Mouse (Mus musculus) left cerebral cortex, postnatal 4 days (tissue): ENCODE results near the gene Lmf1. TPM values are rescaled to one million over a fixed set of nuclear protein-coding genes. Genes with fewer than 3 reads are reported as not detected.

Experiments used
- DNase-seq: peaks from one replicate; pipeline ENCODE4 v3.0.0-alpha.2; 2022
- intact Hi-C: fragments of 180-260 bp; cut with DNase I; formaldehyde crosslinking; loops from one replicate; pipeline ENCODE4 v1.15.1; 2025
- total RNA-seq, 2 experiments: library from RNA; stranded (reverse); gene quantifications; 2 replicates each; pipeline ENCODE4 v1.2.3; 2021

Gene Lmf1
- total RNA-seq, 2 experiments from 2014 or later = 19.4 to 21.5 TPM

DNA sequence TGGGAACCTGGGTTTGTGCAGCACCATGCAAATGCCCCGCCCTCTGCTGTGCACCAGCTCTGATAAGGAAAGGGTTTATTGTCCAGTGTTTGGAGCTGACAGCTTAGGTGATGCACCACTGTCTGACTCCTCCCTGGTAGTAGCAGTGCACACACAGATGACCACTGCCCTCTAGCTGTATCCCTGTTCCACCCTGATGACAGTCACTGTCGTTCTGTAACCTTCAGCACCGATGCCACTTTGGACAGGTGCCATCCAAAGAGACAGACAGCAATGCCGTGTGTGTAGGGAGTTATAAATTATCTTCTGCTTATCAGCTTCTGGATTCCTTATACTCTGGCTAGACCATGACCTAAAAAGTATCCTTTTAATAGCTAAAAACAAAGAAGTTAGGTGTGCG lies 16.6 kb downstream of the Lmf1 start:
- intact Hi-C loops = no loop called here
- no peak for DNase-seq

DNA sequence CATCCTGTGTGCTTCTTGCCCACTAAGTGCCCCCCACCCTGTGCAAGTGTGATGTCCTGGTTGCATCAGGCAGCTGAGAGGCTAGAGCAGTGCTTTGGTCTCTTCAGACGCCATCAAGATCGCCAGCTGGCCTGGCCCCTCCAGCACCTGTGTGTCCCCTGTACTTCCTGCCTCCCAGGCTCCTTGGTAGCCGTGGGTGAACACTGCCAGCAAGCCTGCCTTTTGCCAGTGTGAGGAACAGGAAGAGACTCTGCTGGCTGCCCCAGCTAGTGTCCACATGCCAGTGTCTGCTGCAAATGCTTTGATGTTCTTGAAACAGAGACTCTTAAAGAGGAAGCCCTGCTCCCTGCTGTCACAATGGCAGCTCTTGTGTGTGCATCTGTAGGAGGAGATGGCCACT lies 18.7 kb downstream of the Lmf1 start:
- intact Hi-C loops = no loop called here
- DNase-seq = no peak

DNA sequence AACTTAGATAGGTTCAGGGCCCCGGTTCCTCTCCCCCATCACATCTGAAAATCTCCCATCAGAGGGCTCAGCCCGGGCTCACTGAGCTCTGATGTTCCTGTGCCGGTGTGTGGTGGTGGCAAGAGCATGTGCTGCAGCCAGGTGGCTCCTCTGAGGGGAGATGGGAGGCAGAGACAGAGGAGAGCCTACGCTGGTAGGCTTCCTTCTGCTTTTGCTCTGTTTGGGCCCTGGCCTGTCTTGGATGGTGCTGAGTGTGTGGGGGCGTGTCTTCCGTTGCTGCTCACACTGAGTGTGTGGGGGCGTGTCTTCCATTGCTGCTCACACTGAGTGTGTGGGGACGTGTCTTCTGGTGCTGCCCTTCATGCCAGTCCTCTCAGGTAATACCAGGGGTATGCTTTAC lies 23.5 kb downstream of the Lmf1 start:
- intact Hi-C loops = no loop called here
- DNase-seq = no peak

DNA sequence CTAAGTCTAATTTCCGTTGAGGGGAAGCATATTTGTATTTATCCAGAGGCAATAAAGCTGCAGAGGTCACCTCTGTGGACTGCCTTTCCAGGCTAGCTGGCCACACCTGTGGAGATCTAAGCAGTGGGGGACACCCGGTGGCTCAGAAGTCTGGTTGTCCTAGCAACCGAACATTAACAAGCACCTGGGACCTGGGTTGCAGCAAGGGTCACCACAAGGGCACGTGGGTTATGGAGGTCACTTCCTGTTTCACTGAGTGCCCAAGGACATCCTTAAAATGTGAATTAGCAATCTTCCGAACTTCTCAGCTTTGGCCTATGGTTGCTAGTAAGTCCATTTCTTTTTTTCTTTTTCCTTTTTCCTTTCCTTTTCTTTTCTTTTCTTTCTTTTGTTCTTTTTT lies 25.3 kb downstream of the Lmf1 start:
- intact Hi-C loops = no loop called here
- DNase-seq = no peak

DNA sequence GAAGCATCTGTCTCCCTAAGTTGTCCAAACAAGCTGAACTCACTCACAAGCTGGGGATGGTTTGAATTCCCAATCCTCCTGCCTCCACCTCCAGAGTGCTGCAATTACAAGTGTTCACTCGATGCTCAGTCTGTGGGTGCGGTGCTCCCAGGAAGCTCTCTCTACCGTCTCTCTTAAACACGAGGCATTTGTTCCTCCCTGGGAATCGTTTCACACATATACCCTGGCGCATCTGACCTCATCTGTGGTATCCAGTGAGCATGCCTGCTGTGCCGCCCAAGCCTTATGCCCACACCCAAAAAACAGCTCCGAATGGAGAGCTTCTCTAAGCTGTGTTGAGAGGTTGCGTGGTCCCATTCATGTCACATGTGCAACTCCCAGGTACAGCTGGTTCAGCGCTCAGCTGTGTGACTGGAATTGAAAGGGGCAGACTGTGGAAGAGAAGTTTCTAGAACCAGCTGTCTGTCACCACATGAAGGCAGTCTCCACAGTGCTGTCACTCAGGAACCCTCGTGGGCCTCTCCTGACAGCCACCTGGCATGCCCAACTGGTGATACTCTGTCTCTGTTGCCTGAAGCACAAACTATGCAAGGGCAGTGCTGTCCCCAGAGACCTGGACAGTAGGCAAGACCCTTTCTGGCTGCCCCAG lies 29.4 kb downstream of the Lmf1 start:
- DNase-seq = no peak
- intact Hi-C loops = no loop called here

DNA sequence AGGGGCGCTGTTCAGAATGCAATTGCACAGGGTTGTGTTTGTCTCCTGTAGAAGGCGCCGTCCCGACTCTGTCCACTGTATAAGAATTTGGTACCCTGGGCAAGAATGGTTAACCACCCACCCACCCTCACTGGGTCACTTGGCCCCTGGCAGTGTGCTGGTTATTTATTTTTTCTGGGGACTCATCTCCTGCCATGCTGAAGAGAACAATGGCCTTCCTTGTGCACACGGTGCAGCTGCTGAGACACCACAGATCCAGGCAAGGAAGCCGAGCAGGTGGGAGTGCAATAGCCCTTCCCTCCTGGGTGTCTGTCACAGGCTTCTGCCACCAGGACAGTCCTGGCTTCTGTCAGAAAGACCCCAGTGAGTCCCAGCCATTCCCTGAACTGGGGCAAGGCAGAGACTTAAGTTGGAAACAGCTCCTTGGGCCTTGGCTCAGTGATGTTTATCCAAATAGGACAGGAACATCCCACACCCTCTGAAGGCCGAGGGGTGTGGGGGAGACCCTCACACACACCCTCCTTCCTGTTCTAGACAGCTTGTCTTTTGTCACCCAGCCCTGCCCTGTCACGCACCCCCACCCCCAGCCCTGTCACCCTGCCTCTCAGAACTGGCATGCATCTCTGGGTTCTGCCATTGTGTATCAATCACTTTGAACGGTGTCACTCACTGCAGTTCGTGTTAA lies 30.1 kb downstream of the Lmf1 start:
- intact Hi-C loops = no loop called here
- no peak for DNase-seq

DNA sequence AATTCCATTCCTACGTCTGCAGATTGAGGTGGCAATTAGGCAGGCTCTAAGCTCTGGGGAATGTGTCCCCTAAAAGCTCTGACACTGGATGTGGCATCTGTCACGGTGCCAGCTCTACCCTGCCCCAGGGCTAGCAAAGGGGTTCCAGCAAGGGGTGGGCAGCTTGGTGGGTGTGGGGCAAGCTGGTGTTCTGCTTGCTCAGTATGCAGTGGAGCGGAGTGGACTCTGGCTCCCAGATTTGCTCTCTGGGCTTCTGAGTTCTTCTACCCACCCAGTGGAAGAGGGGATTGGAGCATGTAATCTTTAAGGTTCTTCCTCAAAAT lies 30.6 kb downstream of the Lmf1 start:
- peak; percentile 35 for DNase-seq
- intact Hi-C loops = no loop called here

DNA sequence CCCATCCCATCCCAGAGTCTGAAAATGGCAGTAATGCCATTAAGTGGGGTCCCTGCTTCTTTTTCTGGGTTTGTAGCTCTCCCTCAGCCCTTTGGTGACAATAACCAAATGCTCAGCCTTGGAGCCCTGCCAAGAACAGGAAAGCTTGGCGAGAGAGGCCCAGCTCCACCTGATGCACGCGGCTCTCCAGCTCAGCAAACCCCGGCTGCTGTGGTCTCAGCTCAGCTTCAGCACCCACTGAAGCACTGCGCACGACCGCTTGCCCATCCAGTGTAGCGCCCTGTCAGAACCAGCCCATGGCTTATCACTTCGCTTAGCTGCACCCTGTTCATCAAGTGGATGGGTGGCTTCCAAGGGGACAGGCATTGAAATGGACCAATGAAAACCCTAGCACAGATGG lies 31.3 kb downstream of the Lmf1 start:
- DNase-seq = peak; percentile 87
- intact Hi-C loops = no loop called here

DNA sequence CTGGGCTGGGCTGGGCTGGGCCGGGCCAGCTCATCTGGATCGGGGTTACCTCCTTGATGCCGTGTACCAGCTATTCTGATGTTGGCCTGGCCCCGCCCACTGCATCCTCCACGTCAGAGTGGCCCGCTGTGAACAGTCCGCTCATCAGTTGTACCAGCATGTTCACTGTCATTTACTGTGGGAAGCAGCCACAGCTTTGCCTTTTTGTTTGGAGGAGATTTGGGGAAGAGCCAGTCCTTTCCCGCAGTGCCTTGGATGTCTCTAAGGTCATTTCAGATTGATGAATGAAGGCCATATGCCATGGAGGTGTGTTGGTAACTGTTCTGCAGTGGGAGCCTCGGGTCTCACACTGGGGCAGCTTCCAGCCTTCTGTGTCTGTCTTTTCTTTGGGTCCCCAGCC lies 33.7 kb downstream of the Lmf1 start:
- intact Hi-C loops = no loop called here
- DNase-seq = no peak

DNA sequence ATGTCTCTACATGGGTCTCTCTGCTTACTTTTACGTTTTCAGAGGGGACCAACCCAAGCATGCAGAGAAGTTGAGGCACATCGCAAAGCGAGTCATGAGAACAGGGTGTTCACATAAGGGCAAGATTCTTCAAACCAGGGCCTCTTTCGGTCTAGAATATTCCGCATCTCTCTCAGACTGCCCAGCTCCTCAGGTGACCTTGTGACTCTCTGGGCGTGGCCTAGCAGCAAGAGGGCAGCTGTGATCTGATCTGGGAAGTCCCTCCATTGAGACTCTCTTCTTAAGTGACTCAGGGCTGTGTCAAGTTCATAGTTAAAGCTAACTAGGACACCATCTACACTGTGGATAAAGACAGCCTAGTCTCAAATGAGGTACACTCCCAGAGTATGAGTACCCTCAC lies 34.4 kb downstream of the Lmf1 start:
- intact Hi-C loops = no loop called here

DNA sequence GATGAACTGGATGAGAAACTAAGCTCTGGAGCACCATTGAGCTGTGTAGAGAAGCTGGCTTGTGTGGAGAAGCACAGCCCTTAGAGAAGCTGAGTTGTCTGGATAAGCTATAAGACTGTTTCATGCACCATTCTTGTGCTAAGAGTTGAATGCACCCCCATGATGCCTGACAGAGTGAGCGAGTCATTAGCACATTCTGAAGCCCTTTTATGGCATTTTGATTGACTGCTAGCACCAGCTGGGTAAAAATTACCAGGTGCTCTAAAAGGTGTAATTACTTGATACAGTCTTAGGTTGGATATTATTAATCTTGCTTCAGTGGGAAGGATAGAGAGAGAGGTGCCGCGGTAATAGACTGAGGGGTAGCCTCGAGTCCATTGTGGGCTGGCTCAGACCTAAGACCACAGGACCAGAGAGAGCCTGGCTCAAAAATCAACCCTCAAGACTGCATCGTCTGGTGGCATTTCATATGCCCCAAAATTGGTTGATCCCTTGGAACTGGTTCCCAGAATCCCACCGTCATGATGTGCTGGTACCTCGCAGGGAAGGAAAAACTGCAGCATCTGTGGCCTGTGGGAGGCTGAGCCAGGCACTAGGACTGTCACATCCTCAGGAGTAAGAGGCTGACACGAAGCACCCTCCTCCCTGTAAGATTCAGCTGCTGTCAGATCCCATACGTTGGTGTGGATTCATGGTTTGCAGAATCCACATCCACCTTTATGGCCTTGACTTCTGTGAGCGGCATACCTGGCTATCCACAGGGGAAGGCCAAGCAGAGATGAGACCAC lies 36.0 kb downstream of the Lmf1 start:
- DNase-seq = no peak
- intact Hi-C loops = no loop called here

More for the DNA sequence above, 34.4 kb downstream of the Lmf1 start:
- no peak for DNase-seq

DNA sequence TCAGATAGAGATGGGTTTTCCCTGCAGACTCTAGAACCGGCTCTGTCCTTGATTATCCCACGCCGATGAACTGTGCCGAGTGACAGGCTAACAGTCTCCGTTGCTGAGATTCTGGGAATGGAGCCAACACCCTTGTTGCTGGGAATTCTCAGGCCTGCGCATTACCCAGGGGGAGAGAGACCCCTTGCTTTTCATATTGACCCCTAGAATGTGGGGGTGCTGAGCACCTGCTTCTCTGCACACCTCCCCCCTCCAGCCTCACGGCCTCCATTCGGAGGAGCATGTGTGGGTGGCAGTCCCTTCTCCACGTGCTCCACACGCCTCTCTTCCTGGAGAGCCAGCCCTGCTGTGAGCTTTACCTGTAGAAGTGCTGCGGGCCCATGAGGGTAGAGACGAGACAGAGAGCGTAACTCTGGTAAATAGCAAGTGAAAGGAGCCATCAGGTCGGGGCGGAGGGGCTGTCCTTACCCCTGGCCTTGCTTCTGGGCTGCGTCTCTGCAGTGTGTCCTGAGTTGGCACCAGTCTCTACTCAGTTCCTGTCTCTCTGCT lies 39.7 kb downstream of the Lmf1 start:
- DNase-seq = peak; percentile 70
- intact Hi-C loops = no loop called here

DNA sequence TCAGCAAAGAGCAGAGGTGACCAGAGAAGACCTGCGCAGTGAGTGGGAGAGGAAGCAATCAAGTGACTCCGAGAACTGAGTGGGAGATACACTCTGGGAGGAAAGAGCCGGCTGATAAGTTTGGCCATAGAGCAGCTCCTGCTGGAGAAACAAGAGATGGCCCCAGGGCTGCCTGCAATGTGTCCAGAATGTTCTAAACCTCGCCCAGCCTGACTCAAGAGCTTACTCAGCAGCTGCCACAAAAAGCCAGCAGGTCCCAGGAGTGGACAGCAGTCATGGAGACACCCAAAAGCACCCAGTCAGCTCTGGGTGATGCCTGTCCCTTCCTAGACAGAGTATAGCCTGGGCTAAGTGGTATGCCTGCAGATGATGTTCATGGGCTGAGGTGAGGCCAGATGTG lies 44.6 kb downstream of the Lmf1 start:
- intact Hi-C loops = no loop called here
- DNase-seq = no peak

DNA sequence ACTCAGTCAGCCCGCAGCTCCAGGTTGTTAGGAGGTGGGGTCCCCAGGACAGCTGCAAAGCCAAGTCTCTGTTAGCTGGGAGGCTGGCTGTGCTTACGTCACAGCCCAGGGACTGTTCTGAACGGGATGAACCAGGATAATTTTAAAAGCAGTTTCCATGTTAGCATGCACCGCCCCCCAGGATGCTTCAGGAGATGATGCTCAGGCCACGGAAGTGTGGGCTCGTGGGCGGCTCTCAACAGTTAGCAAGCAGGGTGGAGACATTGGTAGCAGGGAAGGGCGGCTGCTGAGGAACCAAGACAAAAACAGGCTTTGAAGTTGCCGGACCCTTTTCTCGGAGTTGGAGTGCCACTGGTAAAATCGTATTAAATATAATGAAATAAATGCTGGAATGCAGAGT lies 45.0 kb downstream of the Lmf1 start:
- no peak for DNase-seq
- intact Hi-C loops = no loop called here

DNA sequence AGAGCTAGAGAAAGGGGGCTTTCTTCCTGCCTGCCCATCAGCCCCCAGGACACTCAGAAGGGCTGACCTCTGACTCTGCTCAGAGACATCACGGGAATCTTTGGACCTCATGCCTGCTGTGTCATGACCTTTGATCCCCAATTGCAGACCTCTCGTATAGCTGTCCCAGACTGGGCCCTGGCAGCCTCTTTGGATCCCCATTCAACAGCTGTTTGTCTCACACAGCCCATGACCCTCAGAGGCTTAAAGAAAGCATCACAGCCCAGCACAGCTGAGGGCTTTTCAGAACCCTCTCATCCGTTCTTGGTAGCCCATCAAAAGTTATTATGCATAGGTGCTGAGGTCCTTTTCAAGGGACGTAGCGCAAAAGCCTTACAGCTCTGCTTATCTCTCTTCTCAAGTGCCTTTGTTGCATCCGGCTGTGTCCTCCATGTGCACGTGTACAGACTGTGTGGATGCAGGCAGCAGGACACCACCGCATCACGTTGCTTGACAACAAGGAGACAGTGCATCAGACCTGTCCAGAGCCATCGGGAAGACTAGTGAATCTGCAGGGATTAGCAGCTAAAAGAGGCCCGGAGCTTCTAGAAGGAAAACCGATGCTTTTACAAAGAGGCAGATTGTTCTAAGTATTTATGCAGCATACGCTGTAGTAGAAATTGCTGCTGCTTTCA lies 45.7 kb downstream of the Lmf1 start:
- DNase-seq = no peak
- intact Hi-C loops = no loop called here

DNA sequence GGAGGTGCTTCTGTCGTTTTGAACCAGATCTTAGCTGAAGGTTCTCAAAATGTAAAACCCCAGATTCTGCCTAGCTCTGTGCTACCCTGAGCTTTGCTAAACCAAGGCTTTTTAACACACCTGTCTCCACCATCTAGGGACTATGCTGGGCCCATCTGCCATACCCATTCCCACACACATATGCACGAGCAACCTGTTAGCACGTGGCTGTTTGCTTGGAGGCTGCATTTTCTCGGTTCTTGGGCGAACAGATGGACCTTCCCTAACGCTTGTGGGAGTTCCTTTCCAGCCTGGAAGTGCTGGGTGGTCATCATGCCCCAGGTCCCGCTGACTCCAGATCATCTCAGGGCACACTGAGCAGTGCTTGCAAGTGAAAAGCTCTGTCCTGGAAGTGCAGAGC lies 46.4 kb downstream of the Lmf1 start:
- DNase-seq = no peak
- intact Hi-C loops = no loop called here

DNA sequence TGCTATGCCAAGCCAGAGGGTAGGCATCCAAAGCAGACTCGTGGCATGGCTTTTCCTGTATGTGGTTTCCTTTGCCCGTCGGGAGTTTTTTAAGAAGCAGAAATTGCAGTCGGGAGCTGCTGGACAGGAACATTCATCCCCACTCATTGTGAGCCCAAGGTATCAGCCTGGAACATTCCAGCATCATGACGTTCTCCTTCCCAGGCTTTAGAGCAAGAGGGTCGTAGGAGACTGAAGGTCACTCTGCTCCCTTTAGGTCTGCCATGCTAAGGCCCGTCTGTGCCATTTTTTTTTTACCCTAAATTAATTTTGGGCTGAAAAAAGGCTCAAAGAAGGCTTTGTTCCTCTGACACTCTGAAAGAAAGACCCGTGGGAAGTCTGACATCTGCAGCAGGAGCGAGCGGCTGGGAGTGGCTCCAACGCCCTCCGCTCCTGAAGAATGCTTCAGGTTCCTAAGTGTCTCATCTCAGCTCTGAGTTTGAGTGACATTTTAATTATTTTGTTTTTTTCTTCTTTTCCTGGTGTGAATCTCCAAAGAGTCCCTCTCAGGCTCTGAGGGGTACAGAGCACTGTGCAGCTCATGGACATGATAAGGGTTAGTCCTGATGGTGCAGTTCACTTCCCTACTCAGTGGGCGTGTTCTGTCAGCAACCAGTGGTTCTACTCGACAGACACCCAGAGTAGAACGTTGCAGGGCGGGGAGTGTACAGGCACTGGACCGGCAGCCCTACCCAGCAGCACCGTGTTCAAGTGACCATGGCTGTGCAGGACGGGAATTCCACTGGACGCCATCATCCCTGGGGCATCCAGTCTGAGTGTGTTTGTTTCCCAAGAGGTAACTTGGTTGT lies 47.5 kb downstream of the Lmf1 start:
- intact Hi-C loops = no loop called here
- DNase-seq = no peak

DNA sequence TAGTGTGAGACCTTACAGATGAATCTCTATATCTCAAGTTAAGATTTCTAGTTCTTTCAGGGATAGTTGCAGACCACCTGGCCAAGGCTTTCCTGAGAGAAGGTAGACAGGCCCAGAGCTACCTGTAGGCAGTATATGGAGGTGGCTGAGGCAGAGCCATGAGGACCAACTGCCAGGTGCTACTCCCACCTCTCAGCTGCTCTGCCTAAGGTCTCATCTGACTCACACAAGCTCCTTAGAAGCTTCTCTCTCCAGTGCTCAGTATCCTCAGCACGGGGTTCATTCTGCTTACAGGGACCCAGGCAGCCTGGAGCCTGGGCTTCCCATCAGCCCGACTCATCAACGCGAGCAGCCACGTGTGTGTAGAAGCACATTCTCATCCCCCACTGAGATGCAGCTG lies 51.4 kb downstream of the Lmf1 start:
- no peak for DNase-seq
- intact Hi-C loops = no loop called here

DNA sequence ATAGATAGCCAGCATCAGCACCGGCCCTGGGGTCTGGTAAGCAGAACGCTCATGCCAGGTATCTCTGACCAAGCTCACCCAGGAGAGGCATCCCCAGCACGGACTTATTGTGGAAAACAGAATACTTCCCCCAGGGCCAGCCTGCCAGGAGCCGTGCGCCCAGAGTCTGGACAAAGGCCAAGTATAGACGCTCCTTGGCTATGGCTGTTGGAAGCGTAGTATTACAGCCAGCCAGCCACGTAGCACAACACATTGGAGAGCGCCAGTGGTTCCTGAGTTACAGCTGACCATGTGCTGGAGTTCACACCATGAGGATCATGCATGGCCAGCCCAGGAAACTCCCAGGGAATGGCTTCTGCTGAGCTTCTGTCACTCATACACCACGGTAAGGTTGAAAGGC lies 55.2 kb downstream of the Lmf1 start:
- intact Hi-C loops = no loop called here
- DNase-seq = peak; percentile 41

DNA sequence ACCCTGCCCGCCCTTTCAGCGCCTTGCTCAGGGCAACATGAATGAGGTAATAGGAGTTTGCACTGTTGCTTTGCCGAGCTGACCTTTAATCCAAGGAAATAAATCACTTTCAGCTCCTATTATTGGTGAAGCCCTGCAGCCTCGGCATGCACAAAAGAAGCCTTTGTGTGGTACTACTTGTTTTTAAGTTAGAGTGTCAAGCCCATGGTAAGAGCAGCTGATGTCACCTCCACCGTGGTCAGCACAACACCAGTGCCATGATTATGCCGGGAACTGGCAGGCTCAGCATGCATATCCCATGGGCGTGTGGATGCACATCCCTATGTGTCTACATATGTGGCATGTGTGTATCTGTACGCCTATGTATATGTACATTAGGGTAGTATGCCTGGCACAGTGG lies 56.5 kb downstream of the Lmf1 start:
- no peak for DNase-seq
- intact Hi-C loops = no loop called here

DNA sequence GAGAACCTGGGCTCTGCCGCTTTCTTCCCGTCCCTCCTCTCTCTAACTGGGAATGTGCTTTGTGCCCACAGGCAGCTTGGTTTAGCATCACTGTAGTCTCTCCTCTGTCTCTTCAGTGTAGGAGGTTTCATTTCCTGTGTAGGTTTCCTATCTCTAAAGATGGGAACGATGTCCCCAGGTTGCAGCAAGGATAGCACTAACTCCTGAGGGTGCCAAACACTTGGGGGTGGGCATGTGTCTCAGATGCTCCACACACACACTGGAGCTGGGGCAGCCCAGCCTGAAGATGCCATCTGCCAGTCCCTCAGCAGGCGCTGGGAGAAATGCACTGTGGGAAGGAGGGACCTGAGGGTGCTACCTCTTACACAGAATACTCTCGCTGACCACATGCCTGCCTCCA lies 56.9 kb downstream of the Lmf1 start:
- intact Hi-C loops = no loop called here
- DNase-seq = no peak
